Mouse (Mus musculus) liver, embryonic 11.5 days (tissue): ENCODE results near the gene Slc25a26. TPM values are rescaled to one million over a fixed set of nuclear protein-coding genes. Genes with fewer than 3 reads are reported as not detected.
"Not testable (repeated sequence)": the region's sequence is repeated elsewhere in the genome, so short reads cannot be mapped to it uniquely, and the experiment has no call there.

ENCODE experiments used
- ATAC-seq: fragments of 200-750 bp; cut with Nextera tagmentation; replicated peaks from 2 replicates; pipeline ENCODE4 v1.8.0; 2017; ENCODE audit warnings: moderate number of reproducible peaks, mild to moderate bottlenecking, moderate TSS enrichment, moderate library complexity; ENCODE audit not compliant: low FRiP score
- DNase-seq: peaks from one replicate; pipeline ENCODE4 v3.0.0-alpha.2; 2017; ENCODE audit warnings: low spot score
- H3K27ac ChIP-seq: fragments of 300-500 bp; sonication (generic); 2 replicates; pipeline ENCODE4 v1.5.1; 2014; ENCODE audit warnings: mild to moderate bottlenecking, low read depth, low read length, control low read depth
- H3K27me3 ChIP-seq: fragments of 300-500 bp; sonication (generic); replicated peaks from 2 replicates; pipeline ENCODE4 v1.6.1; 2014; ENCODE audit warnings: low read length, mixed read lengths; ENCODE audit not compliant: control insufficient read depth, insufficient read depth
- H3K36me3 ChIP-seq: fragments of 300-500 bp; sonication (generic); 2 replicates; pipeline ENCODE4 v1.6.1; 2014; ENCODE audit warnings: mild to moderate bottlenecking, low read length, moderate library complexity, mixed read lengths; ENCODE audit not compliant: control insufficient read depth, insufficient read depth
- H3K4me1 ChIP-seq: fragments of 300-500 bp; sonication (generic); replicated peaks from 2 replicates; pipeline ENCODE4 v1.6.1; 2014; ENCODE audit warnings: low read length, mixed read lengths; ENCODE audit not compliant: control insufficient read depth, insufficient read depth
- H3K4me2 ChIP-seq: fragments of 300-500 bp; sonication (generic); 2 replicates; pipeline ENCODE4 v1.6.1; 2014; ENCODE audit warnings: mild to moderate bottlenecking, control low read depth, moderate library complexity
- H3K4me3 ChIP-seq: fragments of 300-500 bp; sonication (generic); 2 replicates; pipeline ENCODE4 v1.5.1; 2014; ENCODE audit warnings: low read depth, low read length, control low read depth
- H3K9ac ChIP-seq: fragments of 300-500 bp; sonication (generic); 2 replicates; pipeline ENCODE4 v1.6.1; 2014; ENCODE audit warnings: low read depth, low read length, control low read depth
- H3K9me3 ChIP-seq: fragments of 300-500 bp; sonication (generic); 2 replicates; pipeline ENCODE4 v1.6.1; 2016; ENCODE audit warnings: low read length, inconsistent platforms, mixed read lengths; ENCODE audit not compliant: control insufficient read depth
- WGBS: fragments of 180-500 bp; shearing (Covaris S2); extraction: QIAGEN DNeasy Blood & Tissue Kit; methylation state at CpG from one replicate; pipeline ENCODE4 v1.1.7; 2014; 5-methylcytosine and 5-hydroxymethylcytosine counted together
- polyA plus RNA-seq: library from polyadenylated mRNA; unstranded; fragments of >200 nt; fragmentation: Nextera tagmentation; extraction: Ambion mirVana; gene quantifications from 2 replicates; pipeline ENCODE4 v1.2.1, GENCODE M21; 2014

Slc25a26 gene
- polyA plus RNA-seq, 1 experiment from 2014 or later = 8.2 TPM

- Histone ChIP-seq H3K9me3 (no peaks in the 10 kb centered on the region), H3K27ac (no peak overlapping the region), H3K27me3 (no peaks in the 10 kb centered on the region), H3K9ac (no peak overlapping the region), H3K4me1 (no peaks in the 10 kb centered on the region), H3K4me2 (no peak overlapping the region), H3K36me3 (no peaks in the 10 kb centered on the region), H3K4me3 (no peak overlapping the region)
- no peak for ATAC-seq
- WGBS = 81% methylated on average over 7 of the region's 7 CpGs
- DNase-seq = no peak
Observed at GRCm38 (mm10) chr6:94541854-94542253, 41.7 kb downstream of the Slc25a26 start.

GRCm38 (mm10) chr6:94543902-94544840, 44.0 kb downstream of the Slc25a26 start:
- Histone ChIP-seq H3K4me3 (no peak overlapping the region), H3K36me3 (no peaks in the 10 kb centered on the region), H3K9me3 (no peaks in the 10 kb centered on the region), H3K27me3 (no peaks in the 10 kb centered on the region), H3K9ac (no peak overlapping the region), H3K4me1 (no peaks in the 10 kb centered on the region), H3K4me2 (no peak overlapping the region), H3K27ac (no peak overlapping the region)
- DNase-seq (no peak), ATAC-seq (no peak)
- 59% methylated on average over 5 of the region's 5 CpGs for WGBS

GRCm38 (mm10) chr6:94547239-94547638, 47.1 kb downstream of the Slc25a26 start:
- DNase-seq (no peak), ATAC-seq (no peak)
- no peaks in the 10 kb centered on the region for H3K27me3 ChIP-seq
- H3K4me3 ChIP-seq = no peak overlapping the region
- H3K9ac ChIP-seq = no peak overlapping the region
- 84% methylated on average over 4 of the region's 4 CpGs for WGBS
- H3K27ac ChIP-seq = no peak overlapping the region
- no peaks in the 10 kb centered on the region for H3K4me1 ChIP-seq
- H3K36me3 ChIP-seq = no peaks in the 10 kb centered on the region
- H3K4me2 ChIP-seq = no peak overlapping the region
- no peaks in the 10 kb centered on the region for H3K9me3 ChIP-seq

GRCm38 (mm10) chr6:94550298-94550697, 50.2 kb downstream of the Slc25a26 start:
- no peak overlapping the region for H3K27ac ChIP-seq
- H3K36me3 ChIP-seq = no peaks in the 10 kb centered on the region
- DNase-seq (no peak), ATAC-seq (no peak)
- no peak overlapping the region for H3K9ac ChIP-seq
- H3K27me3 ChIP-seq = no peaks in the 10 kb centered on the region
- H3K9me3 ChIP-seq = no peaks in the 10 kb centered on the region
- H3K4me2 ChIP-seq = no peak overlapping the region
- no peaks in the 10 kb centered on the region for H3K4me1 ChIP-seq
- 87% methylated on average over 6 of the region's 6 CpGs for WGBS
- H3K4me3 ChIP-seq = no peak overlapping the region

GRCm38 (mm10) chr6:94550851-94551250, 50.7 kb downstream of the Slc25a26 start:
- Histone ChIP-seq H3K27ac (no peak overlapping the region), H3K4me2 (no peak overlapping the region), H3K27me3 (no peaks in the 10 kb centered on the region), H3K9ac (no peak overlapping the region), H3K4me3 (no peak overlapping the region), H3K4me1 (no peaks in the 10 kb centered on the region), H3K36me3 (no peaks in the 10 kb centered on the region), H3K9me3 (no peaks in the 10 kb centered on the region)
- no peak for ATAC-seq
- WGBS = 88% methylated on average over 7 of the region's 7 CpGs
- no peak for DNase-seq

- DNase-seq (no peak), ATAC-seq (no peak)
- no peaks in the 10 kb centered on the region for H3K4me1 ChIP-seq
- H3K27me3 ChIP-seq = no peaks in the 10 kb centered on the region
- H3K9me3 ChIP-seq = no peaks in the 10 kb centered on the region
- H3K4me3 ChIP-seq = no peak overlapping the region
- no peaks in the 10 kb centered on the region for H3K36me3 ChIP-seq
- no peak overlapping the region for H3K27ac ChIP-seq
- no peak overlapping the region for H3K4me2 ChIP-seq
- no peak overlapping the region for H3K9ac ChIP-seq
- WGBS = 95% methylated on average over 5 of the region's 5 CpGs
Observed at GRCm38 (mm10) chr6:94553085-94553484, 53.0 kb downstream of the Slc25a26 start.

- H3K9ac ChIP-seq, H3K36me3 ChIP-seq, H3K4me1 ChIP-seq, H3K27ac ChIP-seq, H3K9me3 ChIP-seq, H3K4me2 ChIP-seq, H3K4me3 ChIP-seq, DNase-seq, ATAC-seq, H3K27me3 ChIP-seq: not testable (repeated sequence)
- 77% methylated on average over 1 of the region's 1 CpGs for WGBS
Observed at GRCm38 (mm10) chr6:94558603-94559002, 58.5 kb downstream of the Slc25a26 start.

- no peak overlapping the region for H3K27ac ChIP-seq
- ATAC-seq (no peak), DNase-seq (no peak)
- H3K4me3 ChIP-seq = no peak overlapping the region
- 96% methylated on average over 1 of the region's 1 CpGs for WGBS
- H3K9me3 ChIP-seq = no peaks in the 10 kb centered on the region
- no peak overlapping the region for H3K4me2 ChIP-seq
- no peaks in the 10 kb centered on the region for H3K27me3 ChIP-seq
- no peaks in the 10 kb centered on the region for H3K36me3 ChIP-seq
- no peak overlapping the region for H3K9ac ChIP-seq
- H3K4me1 ChIP-seq = no peaks in the 10 kb centered on the region
Observed at GRCm38 (mm10) chr6:94560896-94561295, 60.8 kb downstream of the Slc25a26 start.

- H3K36me3 ChIP-seq = no peaks in the 10 kb centered on the region
- H3K27ac ChIP-seq = no peak overlapping the region
- no peak overlapping the region for H3K4me2 ChIP-seq
- ATAC-seq (no peak), DNase-seq (no peak)
- H3K9me3 ChIP-seq = no peaks in the 10 kb centered on the region
- 62% methylated on average over 1 of the region's 1 CpGs for WGBS
- no peak overlapping the region for H3K4me3 ChIP-seq
- H3K27me3 ChIP-seq = no peaks in the 10 kb centered on the region
- H3K9ac ChIP-seq = no peak overlapping the region
- no peaks in the 10 kb centered on the region for H3K4me1 ChIP-seq
Observed at GRCm38 (mm10) chr6:94561346-94561745, 61.2 kb downstream of the Slc25a26 start.
